Mouse (Mus musculus): ENCODE measurements around the gene Man1c1. TPM values are rescaled to one million over a fixed set of nuclear protein-coding genes. Genes with fewer than 3 reads are reported as not detected.

The Man1c1 gene
- polyA plus RNA-seq, 1 experiment from 2014 or later: 4.4 TPM

DNA sequence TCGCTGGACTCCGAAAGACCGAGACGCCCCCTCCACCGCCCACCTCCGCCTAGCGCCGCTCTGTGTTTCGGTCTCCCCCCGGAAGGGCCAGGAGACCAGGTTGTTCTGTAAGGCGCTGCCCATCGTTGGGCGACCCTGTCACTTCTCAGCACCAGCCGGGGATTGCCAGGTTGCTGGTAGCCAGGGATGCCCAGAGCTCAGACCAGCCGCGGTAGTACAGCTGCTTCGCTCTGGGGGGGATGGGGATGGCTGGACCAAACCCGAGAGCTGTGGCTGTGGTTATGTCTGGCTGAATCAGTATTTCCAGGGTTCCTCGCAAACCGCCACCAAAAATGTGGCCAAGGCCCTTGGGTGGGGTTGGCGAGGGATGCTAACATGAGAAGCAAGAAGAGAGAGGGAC lies 500 bp upstream of the Man1c1 start:
- no peak; the same call in 1 of the 2 replicates for ATAC-seq (replicated peaks; ENCODE audit: extremely low read depth, insufficient read depth, low FRiP score)
- peak overlapping the region; percentile 66 for H3K9ac ChIP-seq (ENCODE audit: low read length)
- WGBS: 1% methylated on average over 21 of the region's 21 CpGs
- H3K27me3 ChIP-seq (ENCODE audit: control insufficient read depth, insufficient read depth, low read length): peaks cover 2% of the 10 kb centered on the region; the same call in 1 of the 2 replicates
- H3K27ac ChIP-seq (ENCODE audit: low read length): no peak overlapping the region
- peaks cover 19% of the 10 kb centered on the region for H3K4me1 ChIP-seq (ENCODE audit: control insufficient read depth, insufficient read depth, low read length)
- no peaks in the 10 kb centered on the region for H3K9me3 ChIP-seq (replicated peaks; ENCODE audit: control insufficient read depth, low read length)
- H3K4me3 ChIP-seq (ENCODE audit: low read length): peak overlapping the region; percentile 76
- no peaks in the 10 kb centered on the region for H3K36me3 ChIP-seq (ENCODE audit: control insufficient read depth, insufficient read depth)
- peak overlapping the region; percentile 100 for H3K4me2 ChIP-seq (ENCODE audit: low read depth, low read length)

DNA sequence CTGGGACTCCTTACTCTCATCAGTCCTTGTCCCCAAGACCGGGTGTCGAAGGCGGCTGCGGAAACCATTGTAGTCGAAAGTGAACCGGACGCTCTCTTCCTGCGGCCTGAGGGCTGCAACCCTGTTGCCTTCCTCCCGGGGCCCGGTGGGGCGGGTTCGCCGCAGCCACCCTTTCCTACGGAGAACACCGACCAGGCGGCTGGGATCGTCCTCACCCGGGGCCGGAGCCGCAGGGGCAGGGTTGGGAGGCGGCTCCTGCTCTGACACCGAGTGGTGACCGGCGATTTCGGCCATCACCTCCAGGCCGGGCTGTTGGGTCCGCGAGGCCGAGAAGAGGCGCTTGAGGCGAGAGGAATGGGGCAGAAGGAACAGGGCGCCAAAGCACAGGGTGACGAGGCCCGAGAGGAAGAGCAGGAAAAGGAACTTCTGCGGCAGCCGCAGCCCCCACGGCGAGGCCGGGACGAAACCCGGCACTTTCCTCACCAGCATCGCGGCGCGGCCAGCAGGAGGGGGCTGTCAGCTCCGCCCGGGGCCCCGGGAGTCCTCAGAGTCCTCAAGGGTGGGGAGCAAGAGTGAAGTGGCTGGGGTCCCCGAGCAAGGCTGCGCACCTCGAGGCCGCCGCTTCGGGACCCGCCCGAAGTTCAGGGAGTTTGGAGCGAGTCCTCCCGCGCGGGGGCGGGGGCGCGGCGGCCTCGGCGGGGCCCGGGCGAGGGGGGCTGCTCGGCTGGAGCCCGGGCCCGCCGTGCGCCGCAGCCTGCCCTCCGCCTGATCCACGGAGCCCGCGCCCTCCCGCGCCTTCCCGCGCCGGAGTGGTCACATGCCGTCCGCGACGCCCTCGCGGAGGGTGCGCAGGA lies 882 bp downstream of the Man1c1 start:
- Histone ChIP-seq H3K4me3 (ENCODE audit: low read length) (peak overlapping the region; percentile 76), H3K36me3 (ENCODE audit: control insufficient read depth, insufficient read depth) (no peaks in the 10 kb centered on the region), H3K9me3 (replicated peaks; ENCODE audit: control insufficient read depth, low read length) (no peaks in the 10 kb centered on the region), H3K27ac (ENCODE audit: low read length) (peak overlapping the region; percentile 49), H3K9ac (ENCODE audit: low read length) (peak overlapping the region; percentile 91), H3K27me3 (ENCODE audit: control insufficient read depth, insufficient read depth, low read length) (peaks cover 2% of the 10 kb centered on the region; the same call in 1 of the 2 replicates), H3K4me2 (ENCODE audit: low read depth, low read length) (peak overlapping the region; percentile 100), H3K4me1 (ENCODE audit: control insufficient read depth, insufficient read depth, low read length) (peaks cover 19% of the 10 kb centered on the region)
- under 1% methylated on average over 81 of the region's 90 CpGs for WGBS
- peak; percentile 11 for ATAC-seq (replicated peaks; ENCODE audit: extremely low read depth, insufficient read depth, low FRiP score)

- peaks cover 19% of the 10 kb centered on the region for H3K4me1 ChIP-seq (ENCODE audit: control insufficient read depth, insufficient read depth, low read length)
- H3K4me3 ChIP-seq (ENCODE audit: low read length): peak overlapping the region; percentile 76
- no peaks in the 10 kb centered on the region for H3K9me3 ChIP-seq (replicated peaks; ENCODE audit: control insufficient read depth, low read length)
- peak overlapping the region; percentile 100 for H3K4me2 ChIP-seq (ENCODE audit: low read depth, low read length)
- H3K27ac ChIP-seq (ENCODE audit: low read length): no peak overlapping the region
- WGBS: 25% methylated on average over 6 of the region's 6 CpGs
- ATAC-seq (replicated peaks; ENCODE audit: extremely low read depth, insufficient read depth, low FRiP score): no peak
- no peaks in the 10 kb centered on the region for H3K36me3 ChIP-seq (ENCODE audit: control insufficient read depth, insufficient read depth)
- peaks cover 2% of the 10 kb centered on the region; the same call in 1 of the 2 replicates for H3K27me3 ChIP-seq (ENCODE audit: control insufficient read depth, insufficient read depth, low read length)
- peak overlapping the region; percentile 91 for H3K9ac ChIP-seq (ENCODE audit: low read length)
Measured at GRCm38 (mm10) chr4:134701934-134702333, 2.2 kb downstream of the Man1c1 start.

DNA sequence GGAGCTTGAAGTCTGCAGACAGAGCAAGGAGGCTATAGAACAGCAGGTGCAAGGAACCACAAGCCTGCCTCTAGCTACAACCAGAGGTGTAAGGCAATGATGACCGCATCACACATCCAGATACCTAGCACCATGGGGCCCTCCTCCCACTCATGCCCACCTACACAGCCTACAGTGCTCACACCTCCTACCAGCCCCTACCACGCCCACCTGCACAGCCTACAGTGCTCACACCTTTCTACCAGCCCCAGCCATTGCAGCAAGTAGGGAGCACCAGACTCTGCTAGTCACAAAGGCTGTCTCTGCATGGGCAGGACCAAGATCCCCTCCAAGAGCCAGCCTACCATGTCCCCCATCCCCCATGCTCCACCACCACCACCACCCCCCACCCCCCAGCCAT lies 3.2 kb downstream of the Man1c1 start:
- no peaks in the 10 kb centered on the region for H3K36me3 ChIP-seq (ENCODE audit: control insufficient read depth, insufficient read depth)
- no peaks in the 10 kb centered on the region for H3K9me3 ChIP-seq (replicated peaks; ENCODE audit: control insufficient read depth, low read length)
- ATAC-seq (replicated peaks; ENCODE audit: extremely low read depth, insufficient read depth, low FRiP score): no peak
- no peak overlapping the region for H3K9ac ChIP-seq (ENCODE audit: low read length)
- 84% methylated on average over 2 of the region's 2 CpGs for WGBS
- peaks cover 19% of the 10 kb centered on the region for H3K4me1 ChIP-seq (ENCODE audit: control insufficient read depth, insufficient read depth, low read length)
- H3K27ac ChIP-seq (ENCODE audit: low read length): no peak overlapping the region
- no peak overlapping the region for H3K4me2 ChIP-seq (ENCODE audit: low read depth, low read length)
- peaks cover 2% of the 10 kb centered on the region; the same call in 1 of the 2 replicates for H3K27me3 ChIP-seq (ENCODE audit: control insufficient read depth, insufficient read depth, low read length)
- no peak overlapping the region for H3K4me3 ChIP-seq (ENCODE audit: low read length)

- H3K4me3 ChIP-seq (ENCODE audit: low read length): no peak overlapping the region
- H3K27me3 ChIP-seq (ENCODE audit: control insufficient read depth, insufficient read depth, low read length): no peaks in the 10 kb centered on the region
- H3K4me1 ChIP-seq (ENCODE audit: control insufficient read depth, insufficient read depth, low read length): no peaks in the 10 kb centered on the region
- H3K4me2 ChIP-seq (ENCODE audit: low read depth, low read length): no peak overlapping the region
- no peak overlapping the region for H3K27ac ChIP-seq (ENCODE audit: low read length)
- ATAC-seq (replicated peaks; ENCODE audit: extremely low read depth, insufficient read depth, low FRiP score): no peak
- 67% methylated on average over 9 of the region's 9 CpGs for WGBS
- H3K9ac ChIP-seq (ENCODE audit: low read length): no peak overlapping the region
- H3K9me3 ChIP-seq (replicated peaks; ENCODE audit: control insufficient read depth, low read length): peaks cover 4% of the 10 kb centered on the region; the same call in 1 of the 2 replicates
- H3K36me3 ChIP-seq (ENCODE audit: control insufficient read depth, insufficient read depth): peaks cover 7% of the 10 kb centered on the region; the same call in 1 of the 2 replicates
Measured at GRCm38 (mm10) chr4:134693202-134693940, 10.7 kb downstream of the Man1c1 start.

- no peaks in the 10 kb centered on the region for H3K27me3 ChIP-seq (ENCODE audit: control insufficient read depth, insufficient read depth, low read length)
- WGBS: 95% methylated on average over 1 of the region's 1 CpGs
- H3K4me1 ChIP-seq (ENCODE audit: control insufficient read depth, insufficient read depth, low read length): no peaks in the 10 kb centered on the region
- no peak overlapping the region for H3K9ac ChIP-seq (ENCODE audit: low read length)
- peaks cover 7% of the 10 kb centered on the region; the same call in 1 of the 2 replicates for H3K36me3 ChIP-seq (ENCODE audit: control insufficient read depth, insufficient read depth)
- H3K4me3 ChIP-seq (ENCODE audit: low read length): no peak overlapping the region
- H3K4me2 ChIP-seq (ENCODE audit: low read depth, low read length): no peak overlapping the region
- H3K9me3 ChIP-seq (replicated peaks; ENCODE audit: control insufficient read depth, low read length): peaks cover 4% of the 10 kb centered on the region; the same call in 1 of the 2 replicates
- ATAC-seq (replicated peaks; ENCODE audit: extremely low read depth, insufficient read depth, low FRiP score): no peak
- no peak overlapping the region for H3K27ac ChIP-seq (ENCODE audit: low read length)
Measured at GRCm38 (mm10) chr4:134692388-134692787, 11.7 kb downstream of the Man1c1 start.

DNA sequence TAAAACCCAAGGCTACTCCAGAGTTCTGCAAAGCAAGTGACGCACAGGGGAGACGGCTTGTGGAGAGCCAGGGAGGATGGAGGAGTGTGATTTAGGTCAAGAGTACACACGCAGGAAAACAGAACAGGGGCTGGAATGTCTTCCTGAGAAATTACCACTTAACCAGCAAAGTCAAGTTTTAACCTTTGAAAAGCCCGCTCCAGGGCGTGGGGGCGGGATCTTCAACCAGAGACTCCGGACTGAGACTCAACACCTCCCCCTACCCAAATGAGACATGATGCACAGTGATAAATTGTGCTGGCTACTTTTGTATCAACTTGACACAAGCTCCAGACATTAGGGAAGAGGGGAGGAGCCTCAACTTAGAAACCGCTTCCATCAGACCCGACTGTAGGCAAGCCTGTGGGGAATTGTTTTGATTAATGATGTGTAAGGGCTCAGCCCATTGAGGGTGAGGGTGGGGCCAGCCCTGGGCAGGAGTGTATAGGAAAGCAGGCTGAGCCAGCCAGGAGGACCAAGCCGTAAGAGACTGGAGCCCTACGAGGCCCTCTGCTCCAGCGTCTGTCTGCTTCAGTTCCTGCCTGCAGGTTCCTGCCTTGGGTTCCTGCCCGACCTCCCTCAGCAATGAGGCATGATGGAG lies 17.9 kb downstream of the Man1c1 start:
- Histone ChIP-seq H3K27me3 (ENCODE audit: control insufficient read depth, insufficient read depth, low read length) (no peaks in the 10 kb centered on the region), H3K4me1 (ENCODE audit: control insufficient read depth, insufficient read depth, low read length) (peaks cover 8% of the 10 kb centered on the region), H3K27ac (ENCODE audit: low read length) (no peak overlapping the region), H3K36me3 (ENCODE audit: control insufficient read depth, insufficient read depth) (no peaks in the 10 kb centered on the region), H3K9ac (ENCODE audit: low read length) (no peak overlapping the region), H3K9me3 (replicated peaks; ENCODE audit: control insufficient read depth, low read length) (peaks cover 4% of the 10 kb centered on the region; the same call in 1 of the 2 replicates), H3K4me3 (ENCODE audit: low read length) (no peak overlapping the region), H3K4me2 (ENCODE audit: low read depth, low read length) (no peak overlapping the region)
- no peak for ATAC-seq (replicated peaks; ENCODE audit: extremely low read depth, insufficient read depth, low FRiP score)
- 72% methylated on average over 13 of the region's 13 CpGs for WGBS

GRCm38 (mm10) chr4:134684637-134685338 lies 19.3 kb downstream of the Man1c1 start:
- Histone ChIP-seq H3K4me2 (ENCODE audit: low read depth, low read length) (no peak overlapping the region), H3K9ac (ENCODE audit: low read length) (no peak overlapping the region), H3K27ac (ENCODE audit: low read length) (no peak overlapping the region), H3K27me3 (ENCODE audit: control insufficient read depth, insufficient read depth, low read length) (no peaks in the 10 kb centered on the region), H3K4me1 (ENCODE audit: control insufficient read depth, insufficient read depth, low read length) (peaks cover 8% of the 10 kb centered on the region), H3K4me3 (ENCODE audit: low read length) (no peak overlapping the region), H3K36me3 (ENCODE audit: control insufficient read depth, insufficient read depth) (no peaks in the 10 kb centered on the region), H3K9me3 (replicated peaks; ENCODE audit: control insufficient read depth, low read length) (peaks cover 4% of the 10 kb centered on the region; the same call in 1 of the 2 replicates)
- 87% methylated on average over 9 of the region's 9 CpGs for WGBS
- ATAC-seq (replicated peaks; ENCODE audit: extremely low read depth, insufficient read depth, low FRiP score): no peak

All from heart, embryonic 16.5 days (tissue).